Mouse (Mus musculus) left cerebral cortex, postnatal 36 days (tissue): ENCODE results near the gene Gm3512. TPM values are rescaled to one million over a fixed set of nuclear protein-coding genes. Genes with fewer than 3 reads are reported as not detected.
A peak's percentile ranks its signal among the peaks of the same experiment; 100 is the strongest.
"Not testable (repeated sequence)": the region's sequence is repeated elsewhere in the genome, so short reads cannot be mapped to it uniquely, and the experiment has no call there.

Source experiments
- DNase-seq, 2 experiments: peaks; one replicate each; pipeline ENCODE4 v3.0.0; 2021 to 2022; ENCODE audit warnings: low spot score in 2 of 2, mixed read lengths in 1 of 2
- intact Hi-C: fragments of 180-260 bp; cut with DNase I; formaldehyde crosslinking; loops from one replicate; pipeline ENCODE4 v1.15.1; 2025
- total RNA-seq, 2 experiments: library from RNA; stranded (reverse); gene quantifications; 2 replicates each; pipeline ENCODE4 v1.2.3; 2021

Gm3512 gene
- total RNA-seq, result 1 to 10 TPM; 1.3 to 2.0 TPM

DNA sequence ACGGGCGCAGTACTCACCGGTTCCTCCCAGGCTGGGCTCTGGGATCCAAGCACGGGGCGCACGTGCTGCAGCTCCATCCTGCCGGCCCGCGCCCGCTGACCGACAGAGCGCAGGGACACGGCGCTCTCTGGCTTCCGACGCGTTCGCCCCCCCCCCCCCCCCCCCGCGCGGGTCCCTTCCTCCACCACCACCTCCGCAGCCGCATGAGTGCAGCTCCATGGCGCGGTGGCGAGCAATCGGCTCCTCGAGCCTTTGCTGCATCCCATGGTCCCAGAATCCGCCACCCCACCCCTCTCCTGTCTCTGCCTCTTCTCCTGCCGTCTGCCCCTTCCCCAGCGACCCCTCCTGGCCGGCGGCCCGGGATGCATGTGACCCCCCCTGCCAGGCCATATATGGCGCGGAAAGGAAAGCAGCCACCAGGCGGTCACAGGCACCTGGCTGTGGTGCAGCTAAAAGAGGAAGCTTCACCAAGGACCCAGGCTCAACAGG, at the start of gene Gm3512:
Gm3512 (minus strand) TSS at position 51 of the 489 bp plus-strand sequence.
- DNase-seq, result peak; percentile 5 to 13
- intact Hi-C loops, result not testable (repeated sequence)

- intact Hi-C loops, result not testable (repeated sequence)
- DNase-seq, result peak; percentile 4 to 6
Observed at GRCm38 (mm10) chr14:7200070-7200469, 25.7 kb upstream of the Gm3512 start.

- DNase-seq, intact Hi-C loops: not testable (repeated sequence)
Observed at GRCm38 (mm10) chr14:7194440-7194839, 20.1 kb upstream of the Gm3512 start, which contains the start of gene Gm16434. Gene Gm16434, minus strand, starts transcription at chr14:7194540.

GRCm38 (mm10) chr14:7125312-7125711, 49.0 kb downstream of the Gm3512 start, which contains the start of gene Gm6676:
Gene Gm6676, minus strand, starts transcription at chr14:7125412.
- not testable (repeated sequence) for DNase-seq

GRCm38 (mm10) chr14:7105124-7105802, 69.1 kb downstream of the Gm3512 start:
- intact Hi-C loops, result not testable (repeated sequence)
- peak; percentile 9 to 18 for DNase-seq

More at GRCm38 (mm10) chr14:7125312-7125711, 49.0 kb downstream of the Gm3512 start, which contains the start of gene Gm6676:
- intact Hi-C loops, result not testable (repeated sequence)

Other genes starting within 250 kb of the Gm3512 start
- not detected for gene Gm6356, start 200.7 kb downstream of the Gm3512 start, total RNA-seq
- under 1 TPM; 0.22 to 0.41 TPM for gene Gm10406, start 147.1 kb downstream of the Gm3512 start, total RNA-seq
- gene Gm3685, start 129.6 kb downstream of the Gm3512 start, total RNA-seq, result not detected
- gene Gm3696, start 73.9 kb downstream of the Gm3512 start, total RNA-seq, result 1 to 10 TPM; 2.1 to 2.6 TPM
- not detected for gene Gm6676, start 49.1 kb downstream of the Gm3512 start, total RNA-seq
- not detected for gene Gm16434, start 20.0 kb upstream of the Gm3512 start, total RNA-seq
- gene Gm3727, start 90.2 kb upstream of the Gm3512 start, total RNA-seq, result not detected
- gene Gm3739, start 140.5 kb upstream of the Gm3512 start, total RNA-seq, result under 1 TPM; 0.41 to 0.54 TPM
- not detected for gene Gm5797, start 157.9 kb upstream of the Gm3512 start, total RNA-seq
- gene Gm8374, start 190.6 kb upstream of the Gm3512 start, total RNA-seq, result not detected